Comparison of ENCODE assay signal across 8 mouse cellular contexts in genomic region chr10:79683726-79684640, GRCm38 (mm10). TPM values are rescaled to one million over a fixed set of nuclear protein-coding genes. Genes with fewer than 3 reads are reported as not detected.
DNase-seq lines count a peak whose midpoint lies in the region; ATAC-seq and TF ChIP-seq lines count a peak whose summit lies in the region.

No protein-coding gene starts in this region.

- no peak for DNase-seq in kidney, postnatal 14 days
- DNase-seq in embryonic facial prominence, embryonic 14.5 days (ENCODE audit: low spot score): no peak
- DNase-seq in heart, postnatal 10 days: peak; percentile 75 to 82
- DNase-seq in liver, embryonic 14.5 days (ENCODE audit: low read depth in 3 of 3, low spot score in 3 of 3): no peak
- no peak for DNase-seq in urinary bladder, postnatal 25 days (ENCODE audit: low spot score)
- DNase-seq in thymus, postnatal 4 days: no peak
- no peak for DNase-seq in right cerebral cortex, postnatal 10 days (ENCODE audit: low spot score in 2 of 2)

- intact Hi-C loops in heart, postnatal 10 days (cut with DNase I): no loop called here

- no peak for ATAC-seq in kidney, embryonic 14.5 days (ENCODE audit: low FRiP score, low TSS enrichment)
- ATAC-seq in embryonic facial prominence, embryonic 14.5 days (ENCODE audit: low read depth): no peak
- no peak for ATAC-seq in liver, embryonic 14.5 days (ENCODE audit: insufficient read depth)

- H3K9ac ChIP-seq in kidney, embryonic 14.5 days (ENCODE audit: low read depth, low read length): peak overlapping the region; percentile 83; the same call in 1 of the 2 replicates
- peak overlapping the region; percentile 84 for H3K9ac ChIP-seq in embryonic facial prominence, embryonic 14.5 days (ENCODE audit: low read depth, low read length)
- peak overlapping the region; percentile 89 for H3K9ac ChIP-seq in liver, embryonic 14.5 days (replicated peaks)

- no peak overlapping the region for H3K27ac ChIP-seq in kidney, embryonic 14.5 days (ENCODE audit: low read depth, low read length)
- no peak overlapping the region for H3K27ac ChIP-seq in embryonic facial prominence, embryonic 14.5 days (replicated peaks; ENCODE audit: low read depth, low read length)
- peak overlapping the region; percentile 23 for H3K27ac ChIP-seq in liver, embryonic 14.5 days

- no peak for TF ChIP-seq CTCF in liver, embryonic 14.5 days (IDR thresholded peaks at IDR 0.05; ENCODE audit: low read depth)

- 84% methylated on average over 6 of the region's 6 CpGs for WGBS in kidney, embryonic 14.5 days
- 80% methylated on average over 6 of the region's 6 CpGs for WGBS in embryonic facial prominence, embryonic 14.5 days
- WGBS in liver, embryonic 14.5 days (ENCODE audit: insufficient replicate concordance): 66% methylated on average over 6 of the region's 6 CpGs

- H3K4me2 ChIP-seq in kidney, embryonic 14.5 days (replicated peaks; ENCODE audit: low read depth, low read length): peak overlapping the region; percentile 78
- peak overlapping the region; percentile 87 for H3K4me2 ChIP-seq in embryonic facial prominence, embryonic 14.5 days (ENCODE audit: low read depth, low read length)
- H3K4me2 ChIP-seq in liver, embryonic 14.5 days (ENCODE audit: low read depth): peak overlapping the region; percentile 91

- H3K4me1 ChIP-seq in kidney, embryonic 14.5 days (ENCODE audit: control insufficient read depth, insufficient read depth, low read length): peaks cover 24% of the 10 kb centered on the region
- peaks cover 14% of the 10 kb centered on the region for H3K4me1 ChIP-seq in embryonic facial prominence, embryonic 14.5 days (ENCODE audit: control insufficient read depth, insufficient read depth, low read length)
- H3K4me1 ChIP-seq in liver, embryonic 14.5 days (replicated peaks; ENCODE audit: control insufficient read depth in 2 of 2, insufficient read depth in 2 of 2, low read length in 1 of 2): peaks cover 27 to 29% of the 10 kb centered on the region in 2 experiments

- no peak for TF ChIP-seq EP300 in liver, embryonic 14.5 days (IDR thresholded peaks at IDR 0.05; ENCODE audit: low read depth)

- no peaks in the 10 kb centered on the region for H3K27me3 ChIP-seq in kidney, embryonic 14.5 days (ENCODE audit: control insufficient read depth, insufficient read depth, low read length)
- H3K27me3 ChIP-seq in embryonic facial prominence, embryonic 14.5 days (replicated peaks; ENCODE audit: control insufficient read depth, insufficient read depth, low read length): no peaks in the 10 kb centered on the region
- no peaks in the 10 kb centered on the region for H3K27me3 ChIP-seq in liver, embryonic 14.5 days (ENCODE audit: control insufficient read depth, insufficient read depth, low read length)

- peaks cover 51% of the 10 kb centered on the region for H3K36me3 ChIP-seq in kidney, embryonic 14.5 days (ENCODE audit: control insufficient read depth, insufficient read depth, low read length)
- peaks cover 51% of the 10 kb centered on the region for H3K36me3 ChIP-seq in embryonic facial prominence, embryonic 14.5 days (ENCODE audit: control insufficient read depth, insufficient read depth, low read length)
- H3K36me3 ChIP-seq in liver, embryonic 14.5 days (replicated peaks; ENCODE audit: control insufficient read depth, insufficient read depth, low read depth): peaks cover 44% of the 10 kb centered on the region

- H3K4me3 ChIP-seq in kidney, embryonic 14.5 days (ENCODE audit: low read length): peak overlapping the region; percentile 86
- H3K4me3 ChIP-seq in embryonic facial prominence, embryonic 14.5 days (ENCODE audit: low read depth, low read length): peak overlapping the region; percentile 81
- H3K4me3 ChIP-seq in liver, embryonic 14.5 days (ENCODE audit: insufficient read depth in 1 of 2, low read depth in 2 of 2, low read length in 2 of 2): peak overlapping the region; percentile 75 to 100

- H3K9me3 ChIP-seq in kidney, embryonic 14.5 days (ENCODE audit: control insufficient read depth, low read length): no peaks in the 10 kb centered on the region
- H3K9me3 ChIP-seq in embryonic facial prominence, embryonic 14.5 days (ENCODE audit: control insufficient read depth, low read length): no peaks in the 10 kb centered on the region
- H3K9me3 ChIP-seq in liver, embryonic 14.5 days (ENCODE audit: control insufficient read depth, low read length): no peaks in the 10 kb centered on the region

RNA-seq across cellular contexts. Expression of gene Cdc34, which starts 2.0 kb away (rescaled TPM):
- polyA plus RNA-seq in kidney, embryonic 14.5 days (2014; fragmentation: Nextera tagmentation; extraction: Ambion mirVana): 105 and 108 TPM in 2 replicates
- 106 TPM in 2 replicates for polyA plus RNA-seq in embryonic facial prominence, embryonic 14.5 days (2014; fragmentation: Nextera tagmentation; extraction: Ambion mirVana)
- 100 to 1,000 TPM; 152 to 159 TPM for total RNA-seq in heart, postnatal 10 days (2021)
- polyA plus RNA-seq in liver, embryonic 14.5 days (2012; rRNA removed): 106 and 127 TPM in 2 replicates
- 115 and 124 TPM in 2 replicates for polyA plus RNA-seq in liver, embryonic 14.5 days (2014; fragmentation: Nextera tagmentation; extraction: Ambion mirVana)

RNA-seq across cellular contexts. Expression of gene Gzmm, which starts 4.8 kb away (rescaled TPM):
- 0.54 and 0.61 TPM in 2 replicates for polyA plus RNA-seq in kidney, embryonic 14.5 days (2014; fragmentation: Nextera tagmentation; extraction: Ambion mirVana)
- 0.31 and 0.51 TPM in 2 replicates for polyA plus RNA-seq in embryonic facial prominence, embryonic 14.5 days (2014; fragmentation: Nextera tagmentation; extraction: Ambion mirVana)
- 1 to 10 TPM; 3.8 to 4.3 TPM for total RNA-seq in heart, postnatal 10 days (2021)
- polyA plus RNA-seq in liver, embryonic 14.5 days (2012; rRNA removed): 0.13 TPM in 2 replicates
- not detected in 2 replicates for polyA plus RNA-seq in liver, embryonic 14.5 days (2014; fragmentation: Nextera tagmentation; extraction: Ambion mirVana)

RNA-seq across cellular contexts. Expression of gene Tpgs1, which starts 14.8 kb away (rescaled TPM):
- polyA plus RNA-seq in kidney, embryonic 14.5 days (2014; fragmentation: Nextera tagmentation; extraction: Ambion mirVana): 85.7 and 90.9 TPM in 2 replicates
- polyA plus RNA-seq in embryonic facial prominence, embryonic 14.5 days (2014; fragmentation: Nextera tagmentation; extraction: Ambion mirVana): 58.7 and 65.3 TPM in 2 replicates
- total RNA-seq in heart, postnatal 10 days (2021): 10 to 100 TPM; 24.3 to 24.4 TPM
- 14.3 and 18.7 TPM in 2 replicates for polyA plus RNA-seq in liver, embryonic 14.5 days (2012; rRNA removed)
- 24.5 and 25.7 TPM in 2 replicates for polyA plus RNA-seq in liver, embryonic 14.5 days (2014; fragmentation: Nextera tagmentation; extraction: Ambion mirVana)

RNA-seq across cellular contexts. Expression of gene Madcam1, which starts 19.6 kb away (rescaled TPM):
- polyA plus RNA-seq in kidney, embryonic 14.5 days (2014; fragmentation: Nextera tagmentation; extraction: Ambion mirVana): 2.6 and 3.6 TPM in 2 replicates
- polyA plus RNA-seq in embryonic facial prominence, embryonic 14.5 days (2014; fragmentation: Nextera tagmentation; extraction: Ambion mirVana): 8.5 and 11.6 TPM in 2 replicates
- total RNA-seq in heart, postnatal 10 days (2021): under 1 TPM; 0.24 to 0.60 TPM
- 0.05 and 0.10 TPM in 2 replicates for polyA plus RNA-seq in liver, embryonic 14.5 days (2012; rRNA removed)
- polyA plus RNA-seq in liver, embryonic 14.5 days (2014; fragmentation: Nextera tagmentation; extraction: Ambion mirVana): 0.20 and 0.45 TPM in 2 replicates

RNA-seq across cellular contexts. Expression of gene Bsg, which starts 20.3 kb away (rescaled TPM):
- 847 and 943 TPM in 2 replicates for polyA plus RNA-seq in kidney, embryonic 14.5 days (2014; fragmentation: Nextera tagmentation; extraction: Ambion mirVana)
- 846 and 847 TPM in 2 replicates for polyA plus RNA-seq in embryonic facial prominence, embryonic 14.5 days (2014; fragmentation: Nextera tagmentation; extraction: Ambion mirVana)
- total RNA-seq in heart, postnatal 10 days (2021): 1,000 to 10,000 TPM; 1,161 to 1,276 TPM
- polyA plus RNA-seq in liver, embryonic 14.5 days (2012; rRNA removed): 469 and 579 TPM in 2 replicates
- polyA plus RNA-seq in liver, embryonic 14.5 days (2014; fragmentation: Nextera tagmentation; extraction: Ambion mirVana): 809 and 828 TPM in 2 replicates

Comparison
In these comparisons a context has a peak if more than half of its experiments do, and no peak if none do; other contexts are left out.
1. DNase-seq: peak in heart, postnatal 10 days (2 of 2); none in kidney, postnatal 14 days (single experiment), embryonic facial prominence, embryonic 14.5 days (single experiment), liver, embryonic 14.5 days (0 of 3), urinary bladder, postnatal 25 days (single experiment), thymus, postnatal 4 days (single experiment) and right cerebral cortex, postnatal 10 days (0 of 2).
2. Peak in every context shown above with its lines, with median percentiles within 50 percentile points of each other: H3K4me2 ChIP-seq, H3K4me3 ChIP-seq and H3K9ac ChIP-seq.